Mouse (Mus musculus): ENCODE measurements around the gene Cmtm8.

Gene Cmtm8

GRCm38 (mm10) chr9:114844017-114844662 is at the start of gene Cmtm8:
Gene Cmtm8 (minus strand): TSS chr9:114844156.
- peak; percentile 62 for DNase-seq (ENCODE audit: low read depth, low spot score)

- DNase-seq (ENCODE audit: low read depth, low spot score), result no peak
These were observed 49.0 kb upstream of the Cmtm8 start for GRCm38 (mm10) chr9:114892974-114893373.

GRCm38 (mm10) chr9:114890377-114890776 is 46.4 kb upstream of the Cmtm8 start:
- no peak for DNase-seq (ENCODE audit: low read depth, low spot score)

GRCm38 (mm10) chr9:114888856-114889407 is 45.0 kb upstream of the Cmtm8 start:
- no peak for DNase-seq (ENCODE audit: low read depth, low spot score)

GRCm38 (mm10) chr9:114887699-114888098 is 43.7 kb upstream of the Cmtm8 start:
- no peak for DNase-seq (ENCODE audit: low read depth, low spot score)

GRCm38 (mm10) chr9:114885991-114886662 is 42.2 kb upstream of the Cmtm8 start:
- no peak for DNase-seq (ENCODE audit: low read depth, low spot score)

GRCm38 (mm10) chr9:114885564-114885963 is 41.6 kb upstream of the Cmtm8 start:
- DNase-seq (ENCODE audit: low read depth, low spot score), result no peak

- DNase-seq (ENCODE audit: low read depth, low spot score), result no peak
These were observed 38.0 kb upstream of the Cmtm8 start for GRCm38 (mm10) chr9:114881977-114882376.

GRCm38 (mm10) chr9:114855327-114855726 is 11.4 kb upstream of the Cmtm8 start:
- DNase-seq (ENCODE audit: low read depth, low spot score), result no peak

- DNase-seq (ENCODE audit: low read depth, low spot score), result no peak
These were observed 10.7 kb upstream of the Cmtm8 start for GRCm38 (mm10) chr9:114854686-114855085.

GRCm38 (mm10) chr9:114853336-114853735 is 9.4 kb upstream of the Cmtm8 start:
- DNase-seq (ENCODE audit: low read depth, low spot score), result no peak

- no peak for DNase-seq (ENCODE audit: low read depth, low spot score)
These were observed 7.6 kb upstream of the Cmtm8 start for GRCm38 (mm10) chr9:114851419-114852190.

GRCm38 (mm10) chr9:114843634-114844016 is 331 bp downstream of the Cmtm8 start:
- DNase-seq (ENCODE audit: low read depth, low spot score), result no peak

GRCm38 (mm10) chr9:114842886-114843285 is 1.1 kb downstream of the Cmtm8 start:
- no peak for DNase-seq (ENCODE audit: low read depth, low spot score)

- DNase-seq (ENCODE audit: low read depth, low spot score), result no peak
These were observed 1.7 kb downstream of the Cmtm8 start for GRCm38 (mm10) chr9:114842269-114842668.

GRCm38 (mm10) chr9:114838870-114839269 is 5.1 kb downstream of the Cmtm8 start:
- no peak for DNase-seq (ENCODE audit: low read depth, low spot score)

- DNase-seq (ENCODE audit: low read depth, low spot score), result no peak
These were observed 12.4 kb downstream of the Cmtm8 start for GRCm38 (mm10) chr9:114831527-114831926.

GRCm38 (mm10) chr9:114830351-114830750 is 13.6 kb downstream of the Cmtm8 start:
- no peak for DNase-seq (ENCODE audit: low read depth, low spot score)

GRCm38 (mm10) chr9:114829669-114830068 is 14.3 kb downstream of the Cmtm8 start:
- no peak for DNase-seq (ENCODE audit: low read depth, low spot score)

- no peak for DNase-seq (ENCODE audit: low read depth, low spot score)
These were observed 15.6 kb downstream of the Cmtm8 start for GRCm38 (mm10) chr9:114828377-114828776.

GRCm38 (mm10) chr9:114827242-114827852 is 16.6 kb downstream of the Cmtm8 start:
- DNase-seq (ENCODE audit: low read depth, low spot score), result no peak

GRCm38 (mm10) chr9:114824166-114824565 is 19.8 kb downstream of the Cmtm8 start:
- no peak for DNase-seq (ENCODE audit: low read depth, low spot score)

Measured in skeletal muscle tissue, adult 2 months (tissue).